In genomic region chr19:28616487-28616886, GRCm38 (mm10) we compare ENCODE assay signal across 22 mouse cellular contexts.
DNase-seq lines count a peak whose midpoint lies in the region; ATAC-seq and TF ChIP-seq lines count a peak whose summit lies in the region.
"Had no signal": no experiment of that assay in that cellular context is flagged by ENCODE, and none has a peak within 500 bp of the region (broad histone marks: within the 10 kb centered on the region; RNA-seq: fewer than 3 reads in every experiment).

No protein-coding gene starts in this region.

- no peak overlapping the region for H3K4me2 ChIP-seq in forebrain, embryonic 15.5 days (replicated peaks)
- H3K4me2 ChIP-seq in kidney, embryonic 16.5 days (replicated peaks; ENCODE audit: low read depth, low read length), result no peak overlapping the region
- H3K4me2 ChIP-seq in midbrain, embryonic 14.5 days (ENCODE audit: low read length), result no peak overlapping the region
- H3K4me2 ChIP-seq: embryonic facial prominence, embryonic 12.5 days; forebrain, embryonic 13.5 days had no signal

- H3K36me3 ChIP-seq in forebrain, embryonic 10.5 days (replicated peaks), result no peaks in the 10 kb centered on the region
- H3K36me3 ChIP-seq in forebrain, embryonic 15.5 days, result no peaks in the 10 kb centered on the region
- H3K36me3 ChIP-seq in kidney, adult 2 months (ENCODE audit: control insufficient read depth, insufficient read depth, low read length), result no peaks in the 10 kb centered on the region
- no peaks in the 10 kb centered on the region for H3K36me3 ChIP-seq in kidney, embryonic 16.5 days (ENCODE audit: insufficient read depth, low read length)
- H3K36me3 ChIP-seq in midbrain, embryonic 10.5 days, result no peaks in the 10 kb centered on the region
- H3K36me3 ChIP-seq in midbrain, embryonic 14.5 days (ENCODE audit: control insufficient read depth, insufficient read depth, low read length), result no peaks in the 10 kb centered on the region
- H3K36me3 ChIP-seq: embryonic facial prominence, embryonic 12.5 days had no signal

- no peak overlapping the region for H3K4me3 ChIP-seq in forebrain, embryonic 10.5 days
- no peak overlapping the region for H3K4me3 ChIP-seq in forebrain, embryonic 15.5 days
- no peak overlapping the region for H3K4me3 ChIP-seq in kidney, adult 2 months (ENCODE audit: insufficient read depth, low read depth, low read length)
- no peak overlapping the region for H3K4me3 ChIP-seq in kidney, embryonic 16.5 days (ENCODE audit: low read length)
- no peak overlapping the region for H3K4me3 ChIP-seq in midbrain, embryonic 10.5 days
- no peak overlapping the region for H3K4me3 ChIP-seq in midbrain, embryonic 14.5 days (replicated peaks; ENCODE audit: low read depth, low read length)
- no peak overlapping the region for H3K4me3 ChIP-seq in embryonic fibroblast, embryonic 13.5 days (ENCODE audit: insufficient read depth, low read length)
- H3K4me3 ChIP-seq: embryonic facial prominence, embryonic 12.5 days; erythroblast, embryonic 14.5 days; forebrain, embryonic 13.5 days had no signal

- DNase-seq in forebrain, embryonic 10.5 days (ENCODE audit: extremely low spot score, low spot score), result no peak
- peak; percentile 57 for DNase-seq in kidney, adult 2 months
- no peak for DNase-seq in midbrain, embryonic 10.5 days (ENCODE audit: low spot score)
- no peak for DNase-seq in midbrain, embryonic 14.5 days
- no peak for DNase-seq in lung, postnatal 36 days
- DNase-seq: adrenal gland, adult 2 months; adrenal gland, postnatal 10 days; adrenal gland, postnatal 25 days; cerebellum, adult 11 months; cerebellum, adult 18-20 months; cerebellum, adult 8-10 months; cerebellum, adult 9-11 months; cerebellum, postnatal 14 days; cerebellum, postnatal 36 days; embryo, embryonic 11 days had no signal

- 0 out of 2 replicates have a peak overlapping the region, but pooled peaks have one; percentile 48 for H3K27ac ChIP-seq in forebrain, embryonic 10.5 days
- no peak overlapping the region for H3K27ac ChIP-seq in forebrain, embryonic 15.5 days (replicated peaks)
- H3K27ac ChIP-seq in kidney, adult 2 months (ENCODE audit: insufficient read depth, low read depth, low read length), result peak overlapping the region; percentile 8
- no peak overlapping the region for H3K27ac ChIP-seq in kidney, embryonic 16.5 days (ENCODE audit: low read length)
- 0 out of 2 replicates have a peak overlapping the region, but pooled peaks have one; percentile 49 for H3K27ac ChIP-seq in midbrain, embryonic 10.5 days (replicated peaks)
- no peak overlapping the region for H3K27ac ChIP-seq in midbrain, embryonic 14.5 days (replicated peaks; ENCODE audit: low read depth, low read length)
- 0 out of 2 replicates have a peak overlapping the region, but pooled peaks have one; percentile 12 for H3K27ac ChIP-seq in embryonic fibroblast, embryonic 13.5 days (ENCODE audit: insufficient read depth, low read length)
- H3K27ac ChIP-seq: embryonic facial prominence, embryonic 12.5 days; forebrain, embryonic 13.5 days had no signal

- peaks cover 31% of the 10 kb centered on the region for H3K27me3 ChIP-seq in forebrain, embryonic 10.5 days (ENCODE audit: poor library complexity, severe bottlenecking)
- no peaks in the 10 kb centered on the region for H3K27me3 ChIP-seq in forebrain, embryonic 15.5 days
- no peaks in the 10 kb centered on the region for H3K27me3 ChIP-seq in kidney, adult 2 months (replicated peaks; ENCODE audit: control insufficient read depth, insufficient read depth, low read length)
- no peaks in the 10 kb centered on the region for H3K27me3 ChIP-seq in kidney, embryonic 16.5 days (ENCODE audit: insufficient read depth, low read length)
- H3K27me3 ChIP-seq in midbrain, embryonic 10.5 days (ENCODE audit: low read depth, poor library complexity, severe bottlenecking), result peaks cover 20% of the 10 kb centered on the region
- peaks cover 14% of the 10 kb centered on the region; the same call in 1 of the 2 replicates for H3K27me3 ChIP-seq in midbrain, embryonic 14.5 days (ENCODE audit: control insufficient read depth, insufficient read depth, low read length)
- H3K27me3 ChIP-seq: embryonic facial prominence, embryonic 12.5 days had no signal

- WGBS in forebrain, embryonic 10.5 days, result 54% methylated on average over 1 of the region's 1 CpGs
- WGBS in forebrain, embryonic 15.5 days, result 35% methylated on average over 1 of the region's 1 CpGs
- WGBS in kidney, adult 2 months, result 58% methylated on average over 1 of the region's 1 CpGs
- 49% methylated on average over 1 of the region's 1 CpGs for WGBS in kidney, embryonic 16.5 days
- WGBS in midbrain, embryonic 10.5 days, result 56% methylated on average over 1 of the region's 1 CpGs
- 44% methylated on average over 1 of the region's 1 CpGs for WGBS in midbrain, embryonic 14.5 days

- ATAC-seq in forebrain, embryonic 15.5 days (replicated peaks), result no peak
- ATAC-seq in kidney, embryonic 16.5 days (ENCODE audit: low FRiP score, low TSS enrichment), result no peak
- no peak for ATAC-seq in midbrain, embryonic 14.5 days (ENCODE audit: low FRiP score, low TSS enrichment)
- ATAC-seq: forebrain, embryonic 13.5 days; forebrain, embryonic 16.5 days had no signal

- H3K9me3 ChIP-seq in forebrain, embryonic 10.5 days, result no peaks in the 10 kb centered on the region
- H3K9me3 ChIP-seq in forebrain, embryonic 15.5 days, result no peaks in the 10 kb centered on the region
- H3K9me3 ChIP-seq in kidney, embryonic 16.5 days (ENCODE audit: low read length), result no peaks in the 10 kb centered on the region
- H3K9me3 ChIP-seq in midbrain, embryonic 10.5 days (replicated peaks), result no peaks in the 10 kb centered on the region
- H3K9me3 ChIP-seq in midbrain, embryonic 14.5 days (ENCODE audit: control insufficient read depth, low read length), result no peaks in the 10 kb centered on the region
- H3K9me3 ChIP-seq: embryonic facial prominence, embryonic 12.5 days; forebrain, embryonic 13.5 days had no signal

- no peak overlapping the region for H3K9ac ChIP-seq in forebrain, embryonic 15.5 days (replicated peaks)
- H3K9ac ChIP-seq in kidney, embryonic 16.5 days (replicated peaks; ENCODE audit: low read length), result no peak overlapping the region
- no peak overlapping the region for H3K9ac ChIP-seq in midbrain, embryonic 14.5 days (replicated peaks; ENCODE audit: low read length)
- H3K9ac ChIP-seq: embryonic facial prominence, embryonic 12.5 days; forebrain, embryonic 13.5 days had no signal

- no peak for TF ChIP-seq POLR2A in kidney, adult 2 months (IDR thresholded peaks at IDR 0.05; ENCODE audit: low read depth, low read length)
- TF ChIP-seq POLR2A in embryonic fibroblast, embryonic 13.5 days (IDR thresholded peaks at IDR 0.05; ENCODE audit: low read depth, low read length), result no peak

- TF ChIP-seq CTCF in kidney, adult 2 months (conservative IDR thresholded peaks at IDR 0.05; ENCODE audit: insufficient read depth, insufficient read length, low read depth, low read length), result no peak
- no peak for TF ChIP-seq CTCF in embryonic fibroblast, embryonic 13.5 days (IDR thresholded peaks at IDR 0.05; ENCODE audit: borderline replicate concordance, insufficient read depth, low read length)

- H3K4me1 ChIP-seq in forebrain, embryonic 10.5 days, result peaks cover 14% of the 10 kb centered on the region
- no peaks in the 10 kb centered on the region for H3K4me1 ChIP-seq in forebrain, embryonic 15.5 days
- H3K4me1 ChIP-seq in kidney, adult 2 months (ENCODE audit: control insufficient read depth, insufficient read depth, low read length), result peaks cover 21% of the 10 kb centered on the region
- H3K4me1 ChIP-seq in kidney, embryonic 16.5 days (ENCODE audit: insufficient read depth, low read length), result peaks cover 3% of the 10 kb centered on the region; the same call in 1 of the 2 replicates
- peaks cover 15% of the 10 kb centered on the region for H3K4me1 ChIP-seq in midbrain, embryonic 10.5 days
- H3K4me1 ChIP-seq in midbrain, embryonic 14.5 days (ENCODE audit: control insufficient read depth, insufficient read depth, low read length), result no peaks in the 10 kb centered on the region
- H3K4me1 ChIP-seq in embryonic fibroblast, embryonic 13.5 days (ENCODE audit: control insufficient read depth, insufficient read depth, low read length), result peaks cover 3% of the 10 kb centered on the region
- H3K4me1 ChIP-seq: embryonic facial prominence, embryonic 12.5 days; forebrain, embryonic 13.5 days had no signal

Comparison
In these comparisons a context has a peak if more than half of its experiments do, and no peak if none do; other contexts are left out.
1. H3K27ac ChIP-seq: peak in forebrain, embryonic 10.5 days (single experiment), kidney, adult 2 months (single experiment), midbrain, embryonic 10.5 days (single experiment) and embryonic fibroblast, embryonic 13.5 days (single experiment); none in forebrain, embryonic 15.5 days (single experiment), kidney, embryonic 16.5 days (single experiment) and midbrain, embryonic 14.5 days (single experiment).